Mouse (Mus musculus) left cerebral cortex, postnatal 4 days (tissue): Measurements from ENCODE around the gene Gm3250. TPM values are rescaled to one million over a fixed set of nuclear protein-coding genes. Genes with fewer than 3 reads are reported as not detected.
A peak's percentile ranks its signal among the peaks of the same experiment; 100 is the strongest.
"Not testable (repeated sequence)": the region's sequence is repeated elsewhere in the genome, so short reads cannot be mapped to it uniquely, and the experiment has no call there.

Source experiments
- DNase-seq: peaks from one replicate; pipeline ENCODE4 v3.0.0-alpha.2; 2022
- intact Hi-C: fragments of 180-260 bp; cut with DNase I; formaldehyde crosslinking; loops from one replicate; pipeline ENCODE4 v1.15.1; 2025
- total RNA-seq, 2 experiments: library from RNA; stranded (reverse); gene quantifications; 2 replicates each; pipeline ENCODE4 v1.2.3; 2021

The Gm3250 gene
- total RNA-seq, 2 experiments from 2014 or later: not detected

- DNase-seq, intact Hi-C loops: not testable (repeated sequence)
Measured at GRCm38 (mm10) chr10:77752312-77752711, 30.0 kb downstream of the Gm3250 start.

GRCm38 (mm10) chr10:77751254-77751653 is 31.1 kb downstream of the Gm3250 start, which contains the start of gene Gm9736:
Gene Gm9736, minus strand, starts transcription at chr10:77751354.
- intact Hi-C loops, DNase-seq: not testable (repeated sequence)

- intact Hi-C loops: not testable (repeated sequence)
- peak; percentile 38 for DNase-seq
Measured at GRCm38 (mm10) chr10:77750686-77751085, 31.7 kb downstream of the Gm3250 start.

- intact Hi-C loops: not testable (repeated sequence)
- DNase-seq: peak; percentile 62
Measured at GRCm38 (mm10) chr10:77741924-77742688, 40.2 kb downstream of the Gm3250 start, which contains the start of gene Gm18596. Gene Gm18596, minus strand, starts transcription at chr10:77742638.

GRCm38 (mm10) chr10:77738929-77739328 is 43.4 kb downstream of the Gm3250 start:
- no peak for DNase-seq
- intact Hi-C loops: no loop called here

- DNase-seq: no peak
- intact Hi-C loops: no loop called here
Measured at GRCm38 (mm10) chr10:77735928-77736327, 46.4 kb downstream of the Gm3250 start.

Other genes starting within 250 kb of the Gm3250 start
- gene Pttg1ip, start 200.8 kb downstream of the Gm3250 start, total RNA-seq: 10 to 100 TPM; 54.7 to 62.7 TPM
- gene Sumo3, start 176.4 kb downstream of the Gm3250 start, total RNA-seq: 100 to 1,000 TPM; 175 to 189 TPM
- 10 to 100 TPM in 1 of 2 experiments, not detected in 1; 21.0 TPM for gene Gm49325, start 176.3 kb downstream of the Gm3250 start, total RNA-seq
- gene Ube2g2, start 160.3 kb downstream of the Gm3250 start, total RNA-seq: 10 to 100 TPM; 45.1 to 47.6 TPM
- not detected for gene Tspear, start 96.0 kb downstream of the Gm3250 start, total RNA-seq
- gene Gm19402, start 91.8 kb downstream of the Gm3250 start, total RNA-seq: not detected
- gene Gm9508, start 85.3 kb downstream of the Gm3250 start, total RNA-seq: not detected
- not detected for gene Gm10272, start 75.9 kb downstream of the Gm3250 start, total RNA-seq
- gene Gm10024, start 71.1 kb downstream of the Gm3250 start, total RNA-seq: not detected
- not detected for gene Gm10142, start 66.7 kb downstream of the Gm3250 start, total RNA-seq
- gene Krtap12-1, start 61.9 kb downstream of the Gm3250 start, total RNA-seq: not detected
- not detected for gene Gm10100, start 56.1 kb downstream of the Gm3250 start, total RNA-seq
- not detected for gene Gm18596, start 39.9 kb downstream of the Gm3250 start, total RNA-seq
- gene Gm9736, start 31.2 kb downstream of the Gm3250 start, total RNA-seq: not detected
- not detected for gene Gm3233, start 22.9 kb downstream of the Gm3250 start, total RNA-seq
- gene Gm3238, start 11.2 kb downstream of the Gm3250 start, total RNA-seq: not detected
- gene Gm7138, start 5.6 kb downstream of the Gm3250 start, total RNA-seq: not detected
- not detected for gene Gm7137, start 5.7 kb upstream of the Gm3250 start, total RNA-seq
- gene Gm9639, start 12.5 kb upstream of the Gm3250 start, total RNA-seq: not detected
- not detected for gene Gm19668, start 16.6 kb upstream of the Gm3250 start, total RNA-seq
- not detected for gene Gm9507, start 29.3 kb upstream of the Gm3250 start, total RNA-seq
- not detected for gene Gm2696, start 32.1 kb upstream of the Gm3250 start, total RNA-seq
- gene Krtap10-4, start 44.6 kb upstream of the Gm3250 start, total RNA-seq: not detected
- gene Krtap10-10, start 53.4 kb upstream of the Gm3250 start, total RNA-seq: not detected
- gene Gm36176, start 64.3 kb upstream of the Gm3250 start, total RNA-seq: not detected
- gene Gm10318, start 70.3 kb upstream of the Gm3250 start, total RNA-seq: not detected
- gene Gm3285, start 79.4 kb upstream of the Gm3250 start, total RNA-seq: not detected
- 10 to 100 TPM; 38.5 to 39.1 TPM for gene Lrrc3, start 120.0 kb upstream of the Gm3250 start, total RNA-seq
- 10 to 100 TPM; 14.1 to 22.9 TPM for gene Trpm2, start 188.0 kb upstream of the Gm3250 start, total RNA-seq
- 10 to 100 TPM; 28.9 to 35.3 TPM for gene 1810043G02Rik, start 196.0 kb upstream of the Gm3250 start, total RNA-seq
- 10 to 100 TPM; 73.2 to 83.6 TPM for gene Pfkl, start 227.5 kb upstream of the Gm3250 start, total RNA-seq